Mouse (Mus musculus) heart, adult 8-10 months (tissue): Measurements from ENCODE around the gene Krt73. TPM values are rescaled to one million over a fixed set of nuclear protein-coding genes. Genes with fewer than 3 reads are reported as not detected.

Experiments
- DNase-seq: peaks from one replicate; pipeline ENCODE4 v3.0.0; 2022; ENCODE audit warnings: low spot score
- total RNA-seq, 4 experiments: library from RNA; stranded (reverse); gene quantifications; 2 replicates each; pipeline ENCODE4 v1.2.4; 2022

Gene Krt73
- total RNA-seq: not detected

GRCm38 (mm10) chr15:101802296-101802835 is at the start of gene Krt73:
TSS of gene Krt73 (minus strand) at chr15:101802346.
- no peak for DNase-seq

DNA sequence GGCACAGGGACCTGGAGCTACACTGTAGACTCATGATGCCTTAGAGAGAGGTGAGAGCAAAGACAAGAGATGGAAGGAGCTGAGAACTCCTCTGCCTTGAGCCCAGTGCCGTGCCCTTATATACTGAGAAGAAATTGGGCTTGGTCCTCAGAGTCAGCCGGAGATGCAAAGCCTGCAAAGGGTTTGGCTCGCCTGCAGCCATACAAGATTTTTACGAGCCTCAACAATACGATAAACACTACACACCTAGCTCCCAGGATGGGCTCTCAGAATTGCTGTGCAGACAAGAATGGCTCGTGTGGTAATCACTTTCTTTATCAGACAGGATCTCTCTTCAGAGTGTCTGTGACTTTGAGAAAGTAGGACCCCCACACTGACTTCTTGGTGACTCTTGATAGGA is 48.5 kb upstream of the Krt73 start, which contains the start of gene Krt1:
TSS of gene Krt1 (minus strand) at position 101 of the 400 bp plus-strand sequence.
- DNase-seq: no peak

DNA sequence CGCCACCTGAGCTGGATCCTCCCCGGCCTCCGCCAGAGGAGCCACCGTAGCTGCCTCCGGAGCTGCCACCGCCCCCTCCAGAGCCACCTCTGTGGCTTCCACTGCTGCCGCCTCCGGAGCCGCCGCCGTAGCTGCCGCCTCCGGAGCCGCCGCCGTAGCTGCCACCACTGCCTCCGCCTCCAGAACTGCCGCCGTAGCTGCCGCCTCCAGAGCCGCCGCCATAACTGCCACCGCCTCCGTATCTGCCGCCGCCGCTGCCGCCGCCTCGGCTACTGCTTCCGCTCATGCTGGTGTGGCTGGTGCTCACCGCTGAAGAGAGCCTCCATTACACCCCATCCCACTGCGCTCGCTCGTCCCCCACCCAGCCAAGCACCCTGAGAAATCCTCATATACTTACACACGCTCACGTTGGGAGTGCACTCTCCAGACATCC is 43.8 kb upstream of the Krt73 start:
- DNase-seq: no peak

- DNase-seq: no peak
Measured at GRCm38 (mm10) chr15:101843192-101843591, 41.0 kb upstream of the Krt73 start.

GRCm38 (mm10) chr15:101834784-101835328 is 32.7 kb upstream of the Krt73 start:
- no peak for DNase-seq

GRCm38 (mm10) chr15:101833131-101833530 is 31.0 kb upstream of the Krt73 start:
- DNase-seq: no peak

DNA sequence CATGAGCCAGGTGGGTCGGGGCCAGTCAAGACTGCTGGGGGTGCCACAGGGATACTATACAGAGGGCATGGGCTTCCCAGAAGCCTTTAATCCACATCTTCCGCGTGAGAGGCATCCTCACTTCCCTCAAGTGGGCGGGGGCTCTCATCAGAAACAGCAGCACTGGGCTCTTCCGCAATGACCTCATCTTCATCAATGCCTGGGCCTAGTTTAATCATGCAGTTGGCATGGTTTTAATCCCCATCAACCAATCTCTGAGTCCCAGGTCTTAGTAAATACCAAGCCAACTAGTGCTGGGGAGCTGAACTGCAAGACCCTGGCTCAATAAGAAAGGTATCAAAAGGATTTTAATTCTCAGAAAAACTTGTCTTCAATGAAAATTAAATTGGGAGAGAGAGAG is 27.3 kb upstream of the Krt73 start:
- DNase-seq: no peak

GRCm38 (mm10) chr15:101821786-101822185 is 19.6 kb upstream of the Krt73 start:
- no peak for DNase-seq

DNA sequence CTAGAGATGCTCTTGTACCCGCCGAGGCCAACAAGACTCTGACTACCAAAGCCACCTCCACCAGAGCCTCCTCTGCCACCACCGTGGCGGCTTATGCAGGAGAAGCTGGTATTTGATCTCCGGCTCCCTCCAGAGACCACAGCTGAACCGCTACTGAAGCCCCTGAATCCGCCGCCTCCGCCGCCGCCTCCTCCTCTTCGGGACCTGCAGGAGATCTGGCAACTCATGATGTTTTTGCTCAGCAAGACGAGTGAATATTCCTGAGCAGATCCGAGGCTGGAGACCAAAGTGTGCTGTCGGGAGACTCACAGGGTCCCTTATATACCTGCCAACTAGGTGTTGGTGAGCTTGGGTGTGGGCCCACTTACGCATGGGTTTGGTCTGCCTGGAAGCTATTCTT is 15.7 kb upstream of the Krt73 start, which contains the start of gene Krt2:
TSS of gene Krt2 (minus strand) at position 295 of the 400 bp plus-strand sequence.
- DNase-seq: no peak

DNA sequence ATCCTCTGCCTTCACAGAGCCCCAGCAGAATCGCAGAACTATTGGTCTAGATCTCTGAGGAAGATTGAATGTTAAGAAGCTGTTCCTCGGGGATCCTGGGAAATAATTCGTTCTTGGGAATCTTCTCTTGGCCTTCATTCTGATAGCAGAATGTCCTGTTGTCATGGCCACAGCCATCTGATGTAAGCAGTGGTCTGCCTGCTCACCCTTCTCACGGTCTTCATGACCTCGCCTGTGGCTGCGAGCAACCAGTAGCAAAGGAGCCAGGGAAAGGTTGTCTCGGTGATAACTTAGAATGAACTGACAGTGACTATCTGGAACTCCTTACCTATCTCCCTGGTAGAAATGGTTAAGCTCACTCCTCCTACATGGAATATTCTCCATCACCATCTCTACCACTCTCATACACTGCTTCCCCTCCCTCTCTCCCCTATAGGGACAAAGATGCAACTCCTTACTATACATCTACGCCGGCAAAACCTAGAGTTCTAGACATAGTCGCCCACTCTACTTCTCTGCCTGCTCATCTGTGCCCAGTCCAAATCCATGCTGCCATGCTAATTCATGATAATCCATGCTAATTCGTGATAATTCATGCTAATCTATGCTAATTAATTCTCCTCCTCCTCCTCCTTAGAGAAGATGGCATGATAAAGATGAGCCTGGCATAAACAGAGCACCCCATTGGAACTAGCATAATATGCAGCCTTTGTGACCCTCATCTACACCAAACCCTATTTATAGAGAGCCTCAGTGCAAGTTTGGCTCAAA is 1.1 kb upstream of the Krt73 start:
- DNase-seq: no peak

- no peak for DNase-seq
Measured at GRCm38 (mm10) chr15:101790867-101791266, 11.3 kb downstream of the Krt73 start.

- no peak for DNase-seq
Measured at GRCm38 (mm10) chr15:101786360-101786759, 15.8 kb downstream of the Krt73 start, which contains the start of gene Krt72. TSS of gene Krt72 (minus strand) at chr15:101786460.

DNA sequence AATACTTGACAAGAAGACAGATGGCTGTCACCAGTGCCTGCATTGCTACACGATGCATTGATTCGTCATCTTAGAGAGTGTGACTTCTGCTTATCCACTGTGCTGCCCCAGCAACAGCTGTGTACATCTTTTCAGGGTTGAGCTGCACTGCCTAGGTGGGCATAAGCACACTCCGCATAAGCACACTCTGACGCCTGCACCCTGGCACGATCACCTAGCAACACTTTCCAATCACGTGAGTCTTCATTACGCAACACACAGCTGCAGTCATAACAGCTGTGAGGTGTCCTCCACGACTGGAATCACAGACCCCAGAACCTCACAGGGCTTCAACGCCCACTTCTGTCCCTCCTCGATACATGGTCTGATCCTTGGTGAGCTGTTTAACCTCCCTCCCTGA is 28.7 kb downstream of the Krt73 start:
- DNase-seq: no peak

DNA sequence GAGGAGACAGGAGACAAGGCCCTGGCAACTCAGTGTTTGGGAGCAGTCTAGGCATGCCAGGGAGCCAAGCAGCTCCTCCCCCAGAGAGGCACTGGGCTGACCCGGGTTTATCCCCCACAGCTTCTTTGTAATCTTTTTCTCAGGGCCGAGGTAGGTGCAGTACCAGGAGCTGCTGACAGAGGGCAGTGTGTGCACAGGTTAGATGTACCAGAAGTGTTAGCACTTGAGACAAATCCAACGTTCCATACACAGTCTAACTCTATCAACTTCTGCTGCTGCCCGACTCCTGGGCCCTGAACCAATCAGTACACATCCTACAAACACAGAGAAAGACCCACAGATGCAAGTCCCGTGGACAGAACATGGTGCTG is 29.4 kb downstream of the Krt73 start:
- peak; percentile 83 for DNase-seq

DNA sequence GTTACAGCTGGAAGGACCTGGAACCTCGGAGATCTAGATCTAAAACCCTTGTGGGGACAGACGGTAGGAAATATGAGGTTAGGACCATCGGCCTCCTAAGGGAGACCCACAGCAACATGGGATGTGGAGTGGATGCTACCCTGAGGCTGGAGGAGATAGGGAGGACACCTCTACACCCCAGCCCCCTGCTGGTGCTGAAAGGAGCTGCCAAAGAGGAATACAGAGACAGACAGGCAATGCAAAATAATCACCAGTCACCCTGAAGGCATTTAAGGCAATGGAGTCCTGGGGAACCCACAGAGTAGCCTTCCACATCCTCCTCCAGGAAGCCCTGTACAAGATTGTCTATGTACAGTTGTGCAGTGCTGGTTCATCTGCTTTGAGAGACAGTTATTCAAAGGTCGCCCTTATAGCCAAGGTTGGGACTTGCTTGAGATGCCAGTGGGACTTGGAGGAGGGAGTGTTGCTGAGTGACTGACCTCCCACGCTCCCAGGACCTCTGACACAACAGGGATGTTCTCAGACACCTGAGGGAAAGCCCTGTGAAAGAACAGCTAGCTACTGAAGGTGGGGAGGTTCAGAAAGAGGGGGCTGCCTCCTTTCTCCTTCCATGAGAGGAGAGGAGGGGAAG is 30.0 kb downstream of the Krt73 start:
- no peak for DNase-seq

GRCm38 (mm10) chr15:101770226-101770625 is 31.9 kb downstream of the Krt73 start:
- DNase-seq: no peak

Other genes starting within 250 kb of the Krt73 start
- not detected for gene Krt90, start 239.4 kb downstream of the Krt73 start, total RNA-seq
- not detected for gene Krt75, start 228.4 kb downstream of the Krt73 start, total RNA-seq
- gene Gm5414, start 174.2 kb downstream of the Krt73 start, total RNA-seq: not detected
- gene Gm5478, start 155.0 kb downstream of the Krt73 start, total RNA-seq: not detected
- gene Krt6b, start 122.1 kb downstream of the Krt73 start, total RNA-seq: not detected
- not detected for gene Krt6a, start 108.0 kb downstream of the Krt73 start, total RNA-seq
- gene Krt5, start 89.4 kb downstream of the Krt73 start, total RNA-seq: under 1 TPM in 1 of 4 experiments, not detected in 3; 0.40 TPM
- gene Krt71, start 59.2 kb downstream of the Krt73 start, total RNA-seq: not detected
- gene Krt72, start 15.9 kb downstream of the Krt73 start, total RNA-seq: not detected
- not detected for gene Krt2, start 15.8 kb upstream of the Krt73 start, total RNA-seq
- gene Krt1, start 48.4 kb upstream of the Krt73 start, total RNA-seq: not detected
- not detected for gene Krt77, start 67.4 kb upstream of the Krt73 start, total RNA-seq
- gene Krt76, start 90.6 kb upstream of the Krt73 start, total RNA-seq: not detected
- not detected for gene Krt4, start 122.4 kb upstream of the Krt73 start, total RNA-seq
- gene Krt79, start 138.0 kb upstream of the Krt73 start, total RNA-seq: not detected
- gene Krt78, start 151.9 kb upstream of the Krt73 start, total RNA-seq: under 1 TPM in 1 of 4 experiments, not detected in 3; 0.06 TPM
- 1 to 10 TPM in 3 of 4 experiments, under 1 TPM in 1; 0.92 to 3.0 (median 1.5) TPM for gene Krt8, start 202.1 kb upstream of the Krt73 start, total RNA-seq
- gene Krt18, start 225.8 kb upstream of the Krt73 start, total RNA-seq: 1 to 10 TPM; 1.9 to 3.9 (median 2.5) TPM